Mouse (Mus musculus) forebrain, embryonic 15.5 days (tissue): ENCODE measurements around the gene Pbx1. TPM values are rescaled to one million over a fixed set of nuclear protein-coding genes. Genes with fewer than 3 reads are reported as not detected.
A peak's percentile ranks its signal among the peaks of the same experiment; 100 is the strongest.

Experiments used
- ATAC-seq: fragments of 200-750 bp; cut with Nextera tagmentation; replicated peaks from 2 replicates; pipeline ENCODE4 v1.8.0; 2017; ENCODE audit warnings: mild to moderate bottlenecking, moderate TSS enrichment, moderate library complexity
- H3K27ac ChIP-seq: fragments of 300-500 bp; sonication (generic); replicated peaks from 2 replicates; pipeline ENCODE4 v1.5.1; 2015; ENCODE audit warnings: mild to moderate bottlenecking, inconsistent platforms
- H3K27me3 ChIP-seq: fragments of 300-500 bp; sonication (generic); 2 replicates; pipeline ENCODE4 v1.6.1; 2015; ENCODE audit warnings: inconsistent platforms
- H3K36me3 ChIP-seq: fragments of 300-500 bp; sonication (generic); 2 replicates; pipeline ENCODE4 v1.6.1; 2015; ENCODE audit warnings: mild to moderate bottlenecking, inconsistent platforms
- H3K4me1 ChIP-seq: fragments of 300-500 bp; sonication (generic); 2 replicates; pipeline ENCODE4 v1.6.1; 2015; ENCODE audit warnings: inconsistent platforms
- H3K4me2 ChIP-seq: fragments of 300-500 bp; sonication (generic); replicated peaks from 2 replicates; pipeline ENCODE4 v1.6.1; 2015; ENCODE audit warnings: mild to moderate bottlenecking, inconsistent platforms
- H3K4me3 ChIP-seq: fragments of 300-500 bp; sonication (generic); 2 replicates; pipeline ENCODE4 v1.5.1; 2015; ENCODE audit warnings: mild to moderate bottlenecking, inconsistent platforms
- H3K9ac ChIP-seq: fragments of 300-500 bp; sonication (generic); replicated peaks from 2 replicates; pipeline ENCODE4 v1.6.1; 2015; ENCODE audit warnings: mild to moderate bottlenecking, inconsistent platforms
- H3K9me3 ChIP-seq: fragments of 300-500 bp; sonication (generic); 2 replicates; pipeline ENCODE4 v1.6.1; 2016; ENCODE audit warnings: inconsistent platforms
- WGBS: fragments of 180-500 bp; shearing (Covaris S2); methylation state at CpG from one replicate; pipeline ENCODE4 v1.1.7; 2015; ENCODE audit warnings: mixed read lengths; 5-methylcytosine and 5-hydroxymethylcytosine counted together
- polyA plus RNA-seq: library from polyadenylated mRNA; unstranded; fragments of >200 nt; fragmentation: Nextera tagmentation; extraction: Ambion mirVana; gene quantifications from 2 replicates; pipeline ENCODE4 v1.2.1, GENCODE M21; 2015

The Pbx1 gene
- polyA plus RNA-seq, 1 experiment from 2014 or later: 90.5 TPM

DNA sequence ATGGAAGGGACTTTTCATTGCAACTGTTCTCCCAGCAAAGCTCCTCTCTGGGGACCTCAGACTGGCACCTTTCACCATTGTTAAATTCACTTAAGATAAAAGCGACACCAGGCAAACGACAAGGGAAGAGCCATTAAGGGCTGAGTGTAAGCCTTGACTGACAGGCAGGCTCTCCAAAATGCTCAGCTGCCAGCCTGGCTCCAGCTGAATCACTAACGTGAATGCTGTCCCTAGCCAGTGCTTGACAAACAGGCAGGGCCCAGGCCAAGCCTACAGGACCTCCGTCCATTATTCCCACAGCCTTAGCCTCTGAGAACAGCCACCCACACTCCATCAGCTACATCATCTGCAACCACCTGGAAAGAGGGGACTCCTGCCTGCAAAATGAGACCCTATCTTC, 337.4 kb downstream of the Pbx1 start:
- H3K4me2 ChIP-seq: no peak overlapping the region
- H3K27ac ChIP-seq: peak overlapping the region; percentile 49; the same call in 1 of the 2 replicates
- H3K36me3 ChIP-seq: no peaks in the 10 kb centered on the region
- ATAC-seq: peak; percentile 48; the same call in 1 of the 2 replicates
- WGBS: 15% methylated on average over 4 of the region's 4 CpGs
- no peak overlapping the region for H3K9ac ChIP-seq
- no peaks in the 10 kb centered on the region for H3K9me3 ChIP-seq
- H3K27me3 ChIP-seq: no peaks in the 10 kb centered on the region
- H3K4me3 ChIP-seq: no peak overlapping the region
- peaks cover 7% of the 10 kb centered on the region; the same call in 1 of the 2 replicates for H3K4me1 ChIP-seq

DNA sequence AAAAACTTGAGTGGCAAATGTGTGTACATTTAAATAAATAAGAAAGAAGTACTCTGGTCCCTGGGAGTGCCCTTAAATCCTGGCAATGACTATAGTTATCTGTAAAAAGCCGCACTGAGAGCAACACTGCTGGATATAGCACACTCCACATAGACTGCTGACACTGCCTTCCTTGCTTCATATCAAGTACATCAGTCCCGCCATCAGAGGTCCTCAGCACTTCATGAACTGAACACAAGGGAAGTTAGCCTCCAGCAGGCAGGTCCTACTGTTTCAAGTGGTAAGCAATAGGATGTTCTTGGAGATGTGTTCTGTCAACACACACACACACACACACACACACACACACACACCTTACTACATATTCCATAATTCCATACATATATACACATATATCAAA, 339.0 kb downstream of the Pbx1 start:
- Histone ChIP-seq H3K27ac (no peak overlapping the region), H3K4me1 (peaks cover 16% of the 10 kb centered on the region), H3K4me3 (no peak overlapping the region), H3K9ac (no peak overlapping the region), H3K36me3 (no peaks in the 10 kb centered on the region), H3K4me2 (no peak overlapping the region), H3K27me3 (no peaks in the 10 kb centered on the region), H3K9me3 (no peaks in the 10 kb centered on the region)
- peak; percentile 33; the same call in 1 of the 2 replicates for ATAC-seq
- WGBS: 79% methylated on average over 2 of the region's 2 CpGs

DNA sequence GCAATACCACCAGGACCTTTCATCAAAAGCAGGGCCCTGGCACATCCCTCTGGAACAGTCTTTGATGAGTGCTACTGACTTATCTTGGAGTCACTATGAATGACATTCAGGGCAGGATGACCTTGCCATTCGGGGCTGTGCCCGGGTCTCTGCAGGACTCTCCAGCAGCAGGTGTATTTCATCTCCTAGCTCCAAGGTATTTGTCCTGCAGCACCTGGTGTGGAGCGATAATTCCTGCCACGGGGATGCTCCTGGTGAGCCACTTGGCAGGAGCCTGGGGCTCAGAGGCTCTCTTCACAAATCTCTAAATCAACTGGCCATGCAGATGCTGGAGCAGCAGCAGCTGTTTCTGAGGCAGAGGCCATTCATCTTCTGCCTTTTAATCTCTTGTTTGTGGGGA, 340.4 kb downstream of the Pbx1 start:
- H3K4me1 ChIP-seq: peaks cover 16% of the 10 kb centered on the region
- no peak overlapping the region for H3K9ac ChIP-seq
- 68% methylated on average over 4 of the region's 4 CpGs for WGBS
- no peaks in the 10 kb centered on the region for H3K27me3 ChIP-seq
- no peak overlapping the region for H3K27ac ChIP-seq
- H3K9me3 ChIP-seq: no peaks in the 10 kb centered on the region
- H3K4me2 ChIP-seq: no peak overlapping the region
- no peaks in the 10 kb centered on the region for H3K36me3 ChIP-seq
- no peak for ATAC-seq
- H3K4me3 ChIP-seq: no peak overlapping the region

- Histone ChIP-seq H3K27ac (no peak overlapping the region), H3K4me2 (no peak overlapping the region), H3K27me3 (no peaks in the 10 kb centered on the region), H3K36me3 (no peaks in the 10 kb centered on the region), H3K9me3 (no peaks in the 10 kb centered on the region), H3K4me1 (peaks cover 10% of the 10 kb centered on the region), H3K4me3 (no peak overlapping the region), H3K9ac (no peak overlapping the region)
- no peak for ATAC-seq
- WGBS: 59% methylated on average over 7 of the region's 7 CpGs
These were observed 343.4 kb downstream of the Pbx1 start for GRCm38 (mm10) chr1:168088680-168089079.

DNA sequence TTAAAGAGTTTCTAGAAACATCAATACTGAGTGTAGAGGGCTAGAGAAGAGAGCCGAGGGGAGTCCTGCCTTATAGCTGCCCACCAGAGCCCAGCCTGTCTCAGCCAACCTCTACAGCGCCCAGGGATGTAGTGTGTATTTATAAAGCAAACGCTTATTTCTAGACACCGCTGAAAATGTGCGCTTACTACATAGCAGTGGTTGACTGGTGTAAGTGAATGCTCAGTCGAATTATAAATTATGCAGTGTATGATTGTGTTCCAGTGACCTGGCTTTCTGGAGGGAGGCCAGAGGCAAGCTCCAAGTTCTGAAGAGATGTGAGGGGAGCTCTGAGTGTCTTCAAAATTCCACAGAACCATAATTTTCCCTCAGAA, 352.7 kb downstream of the Pbx1 start:
- no peak for ATAC-seq
- Histone ChIP-seq H3K9ac (no peak overlapping the region), H3K36me3 (no peaks in the 10 kb centered on the region), H3K27me3 (no peaks in the 10 kb centered on the region), H3K27ac (no peak overlapping the region), H3K4me2 (no peak overlapping the region), H3K9me3 (no peaks in the 10 kb centered on the region), H3K4me1 (no peaks in the 10 kb centered on the region), H3K4me3 (no peak overlapping the region)
- 92% methylated on average over 6 of the region's 6 CpGs for WGBS

- no peak for ATAC-seq
- no peaks in the 10 kb centered on the region for H3K4me1 ChIP-seq
- H3K4me3 ChIP-seq: no peak overlapping the region
- no peaks in the 10 kb centered on the region for H3K36me3 ChIP-seq
- H3K9me3 ChIP-seq: no peaks in the 10 kb centered on the region
- H3K27me3 ChIP-seq: no peaks in the 10 kb centered on the region
- no peak overlapping the region for H3K27ac ChIP-seq
- no peak overlapping the region for H3K4me2 ChIP-seq
- no peak overlapping the region for H3K9ac ChIP-seq
- WGBS: 63% methylated on average over 10 of the region's 10 CpGs
These were observed 353.2 kb downstream of the Pbx1 start for GRCm38 (mm10) chr1:168078746-168079393.

DNA sequence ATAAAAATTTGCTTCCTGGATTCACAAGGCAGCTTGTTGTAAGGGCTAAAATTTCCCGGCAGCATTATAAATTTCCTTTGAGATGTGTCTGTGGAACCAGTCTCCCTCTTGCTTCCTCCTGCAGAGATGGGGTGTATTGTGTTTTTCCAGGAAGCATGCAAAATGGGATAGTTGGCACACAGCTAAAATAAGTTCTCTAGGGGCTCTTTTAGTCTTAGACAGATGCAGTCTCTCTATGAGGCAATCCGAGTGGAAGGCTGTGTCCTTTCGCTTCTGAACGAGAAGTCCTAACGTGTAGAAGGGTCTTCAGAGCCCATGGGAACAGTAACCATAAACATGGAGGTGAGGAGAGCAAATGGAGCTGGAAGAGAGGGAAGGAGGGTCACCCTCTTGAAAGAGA, 360.1 kb downstream of the Pbx1 start:
- Histone ChIP-seq H3K4me1 (peaks cover 4% of the 10 kb centered on the region; the same call in 1 of the 2 replicates), H3K36me3 (no peaks in the 10 kb centered on the region), H3K27ac (no peak overlapping the region), H3K9me3 (no peaks in the 10 kb centered on the region), H3K4me3 (no peak overlapping the region), H3K4me2 (no peak overlapping the region), H3K9ac (no peak overlapping the region), H3K27me3 (no peaks in the 10 kb centered on the region)
- no peak for ATAC-seq
- WGBS: 44% methylated on average over 5 of the region's 5 CpGs

GRCm38 (mm10) chr1:168070273-168070910, 361.7 kb downstream of the Pbx1 start:
- no peak overlapping the region for H3K9ac ChIP-seq
- H3K27me3 ChIP-seq: no peaks in the 10 kb centered on the region
- H3K36me3 ChIP-seq: no peaks in the 10 kb centered on the region
- H3K27ac ChIP-seq: no peak overlapping the region
- H3K4me1 ChIP-seq: peaks cover 7% of the 10 kb centered on the region; the same call in 1 of the 2 replicates
- H3K4me2 ChIP-seq: no peak overlapping the region
- 92% methylated on average over 6 of the region's 6 CpGs for WGBS
- no peaks in the 10 kb centered on the region for H3K9me3 ChIP-seq
- H3K4me3 ChIP-seq: no peak overlapping the region
- ATAC-seq: no peak

GRCm38 (mm10) chr1:168069740-168070139, 362.3 kb downstream of the Pbx1 start:
- Histone ChIP-seq H3K27me3 (no peaks in the 10 kb centered on the region), H3K9me3 (no peaks in the 10 kb centered on the region), H3K9ac (no peak overlapping the region), H3K4me2 (no peak overlapping the region), H3K4me3 (no peak overlapping the region), H3K27ac (no peak overlapping the region), H3K36me3 (no peaks in the 10 kb centered on the region), H3K4me1 (peaks cover 7% of the 10 kb centered on the region; the same call in 1 of the 2 replicates)
- no peak for ATAC-seq
- WGBS: 81% methylated on average over 5 of the region's 5 CpGs
